Mouse (Mus musculus) stomach, embryonic 14.5 days (tissue): ENCODE measurements around the gene BC049352. TPM values are rescaled to one million over a fixed set of nuclear protein-coding genes. Genes with fewer than 3 reads are reported as not detected.

Experiments
- ATAC-seq: fragments of 200-750 bp; cut with Nextera tagmentation; 2 replicates; pipeline ENCODE4 v1.8.0; 2017; ENCODE audit warnings: low read depth, moderate TSS enrichment; ENCODE audit not compliant: insufficient number of reproducible peaks, insufficient read depth, low FRiP score
- H3K27ac ChIP-seq: fragments of 300-500 bp; sonication (generic); 2 replicates; pipeline ENCODE4 v1.5.1; 2014; ENCODE audit warnings: mild to moderate bottlenecking, low read length, moderate library complexity, mixed read lengths
- H3K27me3 ChIP-seq: fragments of 300-500 bp; sonication (generic); 2 replicates; pipeline ENCODE4 v1.6.1; 2014; ENCODE audit warnings: low read length, control low read depth, mixed read lengths; ENCODE audit not compliant: control insufficient read depth, insufficient read depth
- H3K36me3 ChIP-seq: fragments of 300-500 bp; sonication (generic); 2 replicates; pipeline ENCODE4 v1.6.1; 2014; ENCODE audit warnings: mild to moderate bottlenecking, control low read depth, low read length, moderate library complexity, mixed read lengths; ENCODE audit not compliant: control insufficient read depth, insufficient read depth
- H3K4me1 ChIP-seq: fragments of 300-500 bp; sonication (generic); 2 replicates; pipeline ENCODE4 v1.6.1; 2014; ENCODE audit warnings: low read length, control low read depth, mixed read lengths; ENCODE audit not compliant: control insufficient read depth, insufficient read depth
- H3K4me2 ChIP-seq: fragments of 300-500 bp; sonication (generic); replicated peaks from 2 replicates; pipeline ENCODE4 v1.6.1; 2014; ENCODE audit warnings: low read depth, low read length, control low read depth
- H3K4me3 ChIP-seq: fragments of 300-500 bp; sonication (generic); 2 replicates; pipeline ENCODE4 v1.5.1; 2014; ENCODE audit warnings: low read depth, low read length, control low read depth
- H3K9ac ChIP-seq: fragments of 300-500 bp; sonication (generic); replicated peaks from 2 replicates; pipeline ENCODE4 v1.6.1; 2014; ENCODE audit warnings: low read depth, mild to moderate bottlenecking, control low read depth, low read length, moderate library complexity, mixed read lengths
- H3K9me3 ChIP-seq: fragments of 300-500 bp; sonication (generic); 2 replicates; pipeline ENCODE4 v1.6.1; 2016; ENCODE audit warnings: low read depth, low read length, control low read depth; ENCODE audit not compliant: control insufficient read depth
- WGBS: fragments of 180-500 bp; shearing (Covaris S2); extraction: QIAGEN DNeasy Blood & Tissue Kit; methylation state at CpG from one replicate; pipeline ENCODE4 v1.1.7; 2014; 5-methylcytosine and 5-hydroxymethylcytosine counted together
- polyA plus RNA-seq: library from polyadenylated mRNA; unstranded; fragments of >200 nt; fragmentation: Nextera tagmentation; extraction: Ambion mirVana; gene quantifications from 2 replicates; pipeline ENCODE4 v1.2.1, GENCODE M21; 2014

Gene BC049352
- polyA plus RNA-seq: 0.31 TPM in 1 of 2 replicates, not detected in the other

GRCm38 (mm10) chr9:45181770-45182169 lies at the start of gene BC049352:
Gene BC049352, plus strand, starts transcription at chr9:45182007.
- H3K4me3 ChIP-seq: no peak within 1 kb of the TSS
- no peak within 1 kb of the TSS for H3K4me2 ChIP-seq
- H3K4me1 ChIP-seq: no peaks in the 10 kb centered on the region
- no peaks in the 10 kb centered on the region for H3K36me3 ChIP-seq
- 9% methylated on average over 2 of the region's 2 CpGs for WGBS
- no peak within 1 kb of the TSS for H3K27ac ChIP-seq
- no peak for ATAC-seq
- H3K9me3 ChIP-seq: no peaks in the 10 kb centered on the region
- no peaks in the 10 kb centered on the region for H3K27me3 ChIP-seq
- H3K9ac ChIP-seq: no peak within 1 kb of the TSS

- Histone ChIP-seq H3K9ac (no peak overlapping the region), H3K36me3 (no peaks in the 10 kb centered on the region), H3K27me3 (peaks cover 14% of the 10 kb centered on the region), H3K9me3 (no peaks in the 10 kb centered on the region), H3K27ac (no peak overlapping the region), H3K4me2 (no peak overlapping the region), H3K4me1 (peaks cover 9% of the 10 kb centered on the region; the same call in 1 of the 2 replicates), H3K4me3 (no peak overlapping the region)
- ATAC-seq: peak; percentile 31; the same call in 1 of the 2 replicates
- WGBS: 24% methylated on average over 5 of the region's 5 CpGs
Measured at GRCm38 (mm10) chr9:45133484-45134310, 48.1 kb upstream of the BC049352 start.

- H3K27me3 ChIP-seq: peaks cover 17% of the 10 kb centered on the region
- no peak overlapping the region for H3K9ac ChIP-seq
- no peak overlapping the region for H3K4me2 ChIP-seq
- WGBS: 21% methylated on average over 7 of the region's 7 CpGs
- H3K36me3 ChIP-seq: no peaks in the 10 kb centered on the region
- no peak for ATAC-seq
- peaks cover 14% of the 10 kb centered on the region; the same call in 1 of the 2 replicates for H3K4me1 ChIP-seq
- H3K27ac ChIP-seq: no peak overlapping the region
- no peak overlapping the region for H3K4me3 ChIP-seq
- no peaks in the 10 kb centered on the region for H3K9me3 ChIP-seq
Measured at GRCm38 (mm10) chr9:45136442-45137169, 45.2 kb upstream of the BC049352 start.

GRCm38 (mm10) chr9:45138191-45139032 lies 43.4 kb upstream of the BC049352 start, which contains the start of gene Scn4b:
Gene Scn4b, plus strand, starts transcription at chr9:45138395.
- ATAC-seq: peak; percentile 38; the same call in 1 of the 2 replicates
- H3K4me3 ChIP-seq: peak within 1 kb of the TSS; percentile 47
- peaks cover 22% of the 10 kb centered on the region for H3K27me3 ChIP-seq
- peaks cover 14% of the 10 kb centered on the region; the same call in 1 of the 2 replicates for H3K4me1 ChIP-seq
- H3K9ac ChIP-seq: peak within 1 kb of the TSS; percentile 18; the same call in 1 of the 2 replicates
- H3K4me2 ChIP-seq: peak within 1 kb of the TSS; percentile 93
- H3K9me3 ChIP-seq: no peaks in the 10 kb centered on the region
- under 1% methylated on average over 75 of the region's 76 CpGs for WGBS
- H3K27ac ChIP-seq: no peak within 1 kb of the TSS
- H3K36me3 ChIP-seq: no peaks in the 10 kb centered on the region

GRCm38 (mm10) chr9:45139082-45139481 lies 42.7 kb upstream of the BC049352 start:
- WGBS: 5% methylated on average over 7 of the region's 7 CpGs
- Histone ChIP-seq H3K4me2 (peak overlapping the region; percentile 93), H3K27ac (no peak overlapping the region), H3K4me3 (peak overlapping the region; percentile 47), H3K4me1 (peaks cover 14% of the 10 kb centered on the region; the same call in 1 of the 2 replicates), H3K36me3 (no peaks in the 10 kb centered on the region), H3K9ac (no peak overlapping the region; the same call in 1 of the 2 replicates), H3K27me3 (peaks cover 25% of the 10 kb centered on the region), H3K9me3 (no peaks in the 10 kb centered on the region)
- no peak for ATAC-seq

DNA sequence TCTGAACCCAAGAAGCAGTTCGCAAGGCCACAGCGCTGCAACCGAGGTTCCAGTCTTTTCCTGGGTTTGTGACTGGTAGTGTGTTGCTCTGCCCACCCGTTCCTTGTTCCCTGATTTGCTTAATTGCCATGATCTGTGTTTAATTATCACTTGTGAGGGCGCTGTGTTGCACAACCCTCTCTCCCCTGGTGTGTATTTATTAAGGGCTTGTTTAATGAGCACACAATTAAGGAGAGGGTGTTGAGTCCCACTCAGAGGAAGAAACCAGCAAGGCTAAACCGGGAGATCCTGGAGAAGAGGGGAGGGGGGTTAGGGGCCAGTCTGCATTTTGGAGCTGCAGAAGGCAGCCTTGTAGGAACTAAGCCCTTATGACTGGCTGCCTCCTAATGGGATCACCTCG lies 40.9 kb upstream of the BC049352 start:
- Histone ChIP-seq H3K4me2 (no peak overlapping the region), H3K9me3 (no peaks in the 10 kb centered on the region), H3K27ac (no peak overlapping the region), H3K27me3 (peaks cover 26% of the 10 kb centered on the region), H3K36me3 (no peaks in the 10 kb centered on the region), H3K4me3 (no peak overlapping the region), H3K4me1 (peaks cover 13% of the 10 kb centered on the region; the same call in 1 of the 2 replicates), H3K9ac (no peak overlapping the region)
- ATAC-seq: no peak
- 64% methylated on average over 7 of the region's 7 CpGs for WGBS

DNA sequence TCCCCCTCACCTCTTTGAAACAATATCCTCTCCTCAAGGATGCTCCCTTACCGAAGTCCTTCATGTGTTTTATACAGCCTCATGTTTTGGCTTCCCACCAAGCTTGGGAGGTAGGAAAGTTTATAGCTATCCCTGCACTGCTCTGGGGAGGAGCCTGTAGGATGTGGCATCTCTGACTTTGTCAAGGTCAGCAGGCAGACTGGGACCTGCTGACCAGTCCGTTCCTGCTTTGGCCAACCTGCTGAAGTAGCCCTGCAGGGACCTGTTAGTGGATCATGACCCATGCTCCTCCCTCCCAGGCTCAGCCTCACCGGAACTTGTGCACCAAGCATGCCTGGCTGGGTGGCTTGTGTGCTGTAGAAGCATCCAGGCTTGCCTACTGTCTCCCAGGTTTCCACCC lies 39.1 kb upstream of the BC049352 start:
- Histone ChIP-seq H3K4me2 (no peak overlapping the region), H3K9ac (no peak overlapping the region), H3K4me1 (peaks cover 15% of the 10 kb centered on the region; the same call in 1 of the 2 replicates), H3K27me3 (peaks cover 19% of the 10 kb centered on the region), H3K9me3 (no peaks in the 10 kb centered on the region), H3K27ac (no peak overlapping the region), H3K36me3 (no peaks in the 10 kb centered on the region), H3K4me3 (no peak overlapping the region)
- ATAC-seq: no peak
- WGBS: 52% methylated on average over 3 of the region's 3 CpGs
